Mouse (Mus musculus) liver, embryonic 12.5 days (tissue): Measurements from ENCODE around the gene Nlrp6. TPM values are rescaled to one million over a fixed set of nuclear protein-coding genes. Genes with fewer than 3 reads are reported as not detected.

Experiments used
- polyA plus RNA-seq: library from polyadenylated mRNA; unstranded; fragments of >200 nt; fragmentation: Nextera tagmentation; extraction: Ambion mirVana; gene quantifications from 2 replicates; pipeline ENCODE4 v1.2.1, GENCODE M21; 2016

Nlrp6 gene
- polyA plus RNA-seq, 1 experiment from 2014 or later: 1.4 TPM

Other genes with a start within 250 kb of the Nlrp6 start
- gene Olfr45, start 239.0 kb upstream of the Nlrp6 start, polyA plus RNA-seq: not detected in 2 replicates
- not detected in 2 replicates for gene Olfr541, start 223.6 kb upstream of the Nlrp6 start, polyA plus RNA-seq
- not detected in 2 replicates for gene Cyp2e1, start 157.2 kb upstream of the Nlrp6 start, polyA plus RNA-seq
- 0.15 TPM in 1 of 2 replicates, not detected in the other for gene Syce1, start 133.1 kb upstream of the Nlrp6 start, polyA plus RNA-seq
- gene Zfp941, start 98.7 kb upstream of the Nlrp6 start, polyA plus RNA-seq: 0.43 and 0.51 TPM in 2 replicates
- 4.5 and 4.6 TPM in 2 replicates for gene Urah, start 85.9 kb upstream of the Nlrp6 start, polyA plus RNA-seq
- not detected in 2 replicates for gene Scgb1c1, start 75.4 kb upstream of the Nlrp6 start, polyA plus RNA-seq
- gene Odf3, start 73.1 kb upstream of the Nlrp6 start, polyA plus RNA-seq: 0.07 TPM in 1 of 2 replicates, not detected in the other
- gene Gm45785, start 64.6 kb upstream of the Nlrp6 start, polyA plus RNA-seq: not detected in 2 replicates
- gene Ric8a, start 63.9 kb upstream of the Nlrp6 start, polyA plus RNA-seq: 30.7 and 33.8 TPM in 2 replicates
- gene Bet1l, start 63.3 kb upstream of the Nlrp6 start, polyA plus RNA-seq: 17.4 and 18.0 TPM in 2 replicates
- 204 and 213 TPM in 2 replicates for gene Psmd13, start 38.9 kb upstream of the Nlrp6 start, polyA plus RNA-seq
- 16.0 and 18.1 TPM in 2 replicates for gene Sirt3, start 38.6 kb upstream of the Nlrp6 start, polyA plus RNA-seq
- not detected in 2 replicates for gene Cox8b, start 20.5 kb upstream of the Nlrp6 start, polyA plus RNA-seq
- gene Pgghg, start 20.5 kb downstream of the Nlrp6 start, polyA plus RNA-seq: 7.8 and 7.9 TPM in 2 replicates
- 0.94 and 0.99 TPM in 2 replicates for gene Ifitm5, start 29.4 kb downstream of the Nlrp6 start, polyA plus RNA-seq
- gene Gm45717, start 35.0 kb downstream of the Nlrp6 start, polyA plus RNA-seq: not detected in 2 replicates
- 355 TPM in 2 replicates for gene Ifitm2, start 35.1 kb downstream of the Nlrp6 start, polyA plus RNA-seq
- gene Ifitm1, start 46.3 kb downstream of the Nlrp6 start, polyA plus RNA-seq: 19.5 and 23.4 TPM in 2 replicates
- 35.7 TPM in 2 replicates for gene Ifitm3, start 89.9 kb downstream of the Nlrp6 start, polyA plus RNA-seq
- gene Ifitm6, start 97.0 kb downstream of the Nlrp6 start, polyA plus RNA-seq: 1.4 and 2.7 TPM in 2 replicates
- not detected in 2 replicates for gene Gm17387, start 108.2 kb downstream of the Nlrp6 start, polyA plus RNA-seq
- 1.9 and 2.3 TPM in 2 replicates for gene B4galnt4, start 140.2 kb downstream of the Nlrp6 start, polyA plus RNA-seq
- 0.71 and 1.1 TPM in 2 replicates for gene Pkp3, start 157.3 kb downstream of the Nlrp6 start, polyA plus RNA-seq
- gene Sigirr, start 179.7 kb downstream of the Nlrp6 start, polyA plus RNA-seq: 16.0 and 16.5 TPM in 2 replicates
- gene Ano9, start 196.9 kb downstream of the Nlrp6 start, polyA plus RNA-seq: 0.15 and 0.19 TPM in 2 replicates
- gene Ptdss2, start 201.5 kb downstream of the Nlrp6 start, polyA plus RNA-seq: 159 and 164 TPM in 2 replicates